Mouse (Mus musculus): ENCODE data around the gene Mtr. TPM values are rescaled to one million over a fixed set of nuclear protein-coding genes. Genes with fewer than 3 reads are reported as not detected.

Gene Mtr
- polyA plus RNA-seq, 1 experiment = 8.4 TPM

DNA sequence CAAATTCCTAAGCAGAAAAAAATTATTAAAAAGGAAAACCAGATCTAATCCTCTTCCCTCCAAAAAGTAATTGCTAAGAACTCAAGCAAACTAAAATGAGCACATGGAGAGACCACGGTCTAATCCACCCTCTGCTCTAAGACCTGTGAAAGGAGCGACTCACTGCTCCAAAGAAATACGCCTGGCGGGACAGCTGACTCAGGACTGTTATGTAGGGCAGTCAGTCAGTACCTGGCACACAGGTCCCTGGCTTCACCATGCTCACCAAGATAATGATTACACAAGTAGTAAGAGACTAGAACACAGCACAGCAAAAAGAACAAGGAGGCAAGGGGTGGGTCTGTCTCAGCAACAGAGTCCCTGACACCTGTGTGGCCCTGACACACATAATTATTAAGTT lies 29.7 kb downstream of the Mtr start:
- no peak for DNase-seq
- Histone ChIP-seq H3K4me3 (replicated peaks; ENCODE audit: insufficient read depth, low read depth, low read length) (no peak overlapping the region), H3K4me1 (ENCODE audit: control insufficient read depth, insufficient read depth, low read length) (no peaks in the 10 kb centered on the region), H3K27me3 (ENCODE audit: control insufficient read depth, insufficient read depth, low read length) (no peaks in the 10 kb centered on the region), H3K27ac (ENCODE audit: insufficient read depth, low read length) (no peak overlapping the region)
- TF ChIP-seq POLR2A (IDR thresholded peaks at IDR 0.05; ENCODE audit: borderline replicate concordance, insufficient read depth, low read length) = no peak
- no peak for TF ChIP-seq CTCF (IDR thresholded peaks at IDR 0.05; ENCODE audit: borderline replicate concordance, insufficient read depth, low read depth, low read length)
- WGBS = 89% methylated on average over 4 of the region's 4 CpGs

DNA sequence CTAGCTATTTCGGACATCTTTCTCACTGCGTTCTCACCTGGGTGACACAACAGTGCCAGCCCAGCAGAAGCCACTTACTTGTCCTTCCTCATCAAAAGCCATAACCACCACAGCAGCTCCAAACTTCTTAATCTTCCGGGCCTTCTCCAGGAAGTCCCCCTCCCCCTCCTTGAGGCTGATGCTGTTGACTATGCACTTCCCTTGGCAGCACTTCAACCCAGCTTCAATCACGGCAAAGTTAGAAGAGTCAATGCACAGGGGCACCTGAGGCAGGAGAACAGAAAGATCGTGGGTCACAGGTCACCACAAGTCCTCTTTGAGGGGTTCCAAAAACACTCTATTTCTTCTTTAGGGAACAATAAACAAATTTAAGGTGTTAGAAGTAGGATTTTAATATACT lies 30.3 kb downstream of the Mtr start:
- no peak for DNase-seq
- Histone ChIP-seq H3K4me3 (replicated peaks; ENCODE audit: insufficient read depth, low read depth, low read length) (no peak overlapping the region), H3K27me3 (ENCODE audit: control insufficient read depth, insufficient read depth, low read length) (no peaks in the 10 kb centered on the region), H3K4me1 (ENCODE audit: control insufficient read depth, insufficient read depth, low read length) (no peaks in the 10 kb centered on the region), H3K27ac (ENCODE audit: insufficient read depth, low read length) (no peak overlapping the region)
- 87% methylated on average over 5 of the region's 5 CpGs for WGBS
- TF ChIP-seq CTCF (IDR thresholded peaks at IDR 0.05; ENCODE audit: borderline replicate concordance, insufficient read depth, low read depth, low read length) (no peak), POLR2A (IDR thresholded peaks at IDR 0.05; ENCODE audit: borderline replicate concordance, insufficient read depth, low read length) (no peak)

DNA sequence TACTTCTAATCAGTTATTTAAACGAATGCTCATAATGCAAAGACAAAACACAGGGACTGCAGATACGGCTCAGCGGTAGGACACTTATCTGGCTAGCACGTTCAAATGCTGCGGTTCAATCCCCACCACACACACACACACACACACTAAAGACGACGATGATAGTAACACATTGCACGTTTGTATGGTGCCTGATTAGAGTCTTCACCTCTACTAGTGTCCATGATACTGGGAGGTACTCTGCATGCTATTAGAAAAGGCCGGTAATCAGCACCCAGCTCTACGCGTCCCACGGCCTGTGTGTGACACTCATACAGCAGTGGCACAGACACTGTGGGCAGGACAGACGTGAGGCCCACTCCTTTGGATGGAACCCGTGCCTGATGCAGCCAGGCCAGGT lies 39.3 kb downstream of the Mtr start:
- Histone ChIP-seq H3K4me1 (ENCODE audit: control insufficient read depth, insufficient read depth, low read length) (no peaks in the 10 kb centered on the region), H3K27me3 (ENCODE audit: control insufficient read depth, insufficient read depth, low read length) (no peaks in the 10 kb centered on the region), H3K4me3 (replicated peaks; ENCODE audit: insufficient read depth, low read depth, low read length) (no peak overlapping the region), H3K27ac (ENCODE audit: insufficient read depth, low read length) (no peak overlapping the region)
- no peak for DNase-seq
- TF ChIP-seq CTCF (IDR thresholded peaks at IDR 0.05; ENCODE audit: borderline replicate concordance, insufficient read depth, low read depth, low read length) = no peak
- no peak for TF ChIP-seq POLR2A (IDR thresholded peaks at IDR 0.05; ENCODE audit: borderline replicate concordance, insufficient read depth, low read length)
- WGBS = 96% methylated on average over 14 of the region's 14 CpGs

DNA sequence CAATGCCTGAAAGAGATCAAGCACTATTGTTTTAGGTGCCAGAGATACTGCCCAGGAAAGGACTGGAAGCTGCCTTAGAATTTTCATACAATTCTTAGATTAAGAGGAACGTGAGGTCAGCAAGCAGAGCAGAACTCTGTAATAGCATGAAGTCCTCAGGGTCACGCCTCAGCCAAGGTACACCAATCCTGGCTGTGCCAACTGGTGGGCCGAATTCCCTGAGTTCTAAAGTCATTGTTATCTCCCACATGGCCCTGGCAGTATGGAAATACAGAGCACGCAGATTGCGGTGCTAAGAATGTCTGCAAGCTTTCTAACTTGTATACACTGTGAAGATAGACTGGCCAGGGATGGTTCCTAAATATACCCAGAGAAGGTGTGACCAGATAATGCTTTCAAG lies 43.0 kb downstream of the Mtr start:
- 88% methylated on average over 5 of the region's 5 CpGs for WGBS
- no peak for DNase-seq
- no peak overlapping the region for H3K4me3 ChIP-seq (replicated peaks; ENCODE audit: insufficient read depth, low read depth, low read length)
- no peak overlapping the region for H3K27ac ChIP-seq (ENCODE audit: insufficient read depth, low read length)
- no peak for TF ChIP-seq POLR2A (IDR thresholded peaks at IDR 0.05; ENCODE audit: borderline replicate concordance, insufficient read depth, low read length)
- TF ChIP-seq CTCF (IDR thresholded peaks at IDR 0.05; ENCODE audit: borderline replicate concordance, insufficient read depth, low read depth, low read length) = no peak
- no peaks in the 10 kb centered on the region for H3K27me3 ChIP-seq (ENCODE audit: control insufficient read depth, insufficient read depth, low read length)
- no peaks in the 10 kb centered on the region for H3K4me1 ChIP-seq (ENCODE audit: control insufficient read depth, insufficient read depth, low read length)

DNA sequence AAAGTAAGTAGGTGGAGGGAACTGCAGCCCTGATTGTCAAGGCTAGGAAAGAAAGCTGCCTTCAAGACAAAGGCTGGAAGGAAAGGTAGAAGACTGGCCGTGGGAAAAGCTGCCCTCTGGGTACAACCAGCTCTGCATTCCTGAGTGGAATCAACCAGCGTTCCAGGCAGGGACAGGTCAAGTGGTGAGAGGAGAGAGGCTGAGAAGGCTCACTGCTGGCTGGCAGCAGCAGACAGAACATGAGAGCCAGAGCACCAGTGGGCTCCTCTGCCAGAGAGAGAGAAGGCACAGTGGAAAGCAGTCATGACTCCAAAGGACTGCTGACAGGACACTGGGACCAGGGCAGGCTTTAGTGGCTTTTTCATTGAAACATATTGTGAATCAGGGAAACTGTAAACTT lies 46.9 kb downstream of the Mtr start:
- WGBS = 76% methylated on average over 2 of the region's 2 CpGs
- Histone ChIP-seq H3K4me1 (ENCODE audit: control insufficient read depth, insufficient read depth, low read length) (no peaks in the 10 kb centered on the region), H3K4me3 (replicated peaks; ENCODE audit: insufficient read depth, low read depth, low read length) (no peak overlapping the region), H3K27ac (ENCODE audit: insufficient read depth, low read length) (no peak overlapping the region), H3K27me3 (ENCODE audit: control insufficient read depth, insufficient read depth, low read length) (no peaks in the 10 kb centered on the region)
- no peak for TF ChIP-seq CTCF (IDR thresholded peaks at IDR 0.05; ENCODE audit: borderline replicate concordance, insufficient read depth, low read depth, low read length)
- TF ChIP-seq POLR2A (IDR thresholded peaks at IDR 0.05; ENCODE audit: borderline replicate concordance, insufficient read depth, low read length) = no peak
- DNase-seq = no peak

DNA sequence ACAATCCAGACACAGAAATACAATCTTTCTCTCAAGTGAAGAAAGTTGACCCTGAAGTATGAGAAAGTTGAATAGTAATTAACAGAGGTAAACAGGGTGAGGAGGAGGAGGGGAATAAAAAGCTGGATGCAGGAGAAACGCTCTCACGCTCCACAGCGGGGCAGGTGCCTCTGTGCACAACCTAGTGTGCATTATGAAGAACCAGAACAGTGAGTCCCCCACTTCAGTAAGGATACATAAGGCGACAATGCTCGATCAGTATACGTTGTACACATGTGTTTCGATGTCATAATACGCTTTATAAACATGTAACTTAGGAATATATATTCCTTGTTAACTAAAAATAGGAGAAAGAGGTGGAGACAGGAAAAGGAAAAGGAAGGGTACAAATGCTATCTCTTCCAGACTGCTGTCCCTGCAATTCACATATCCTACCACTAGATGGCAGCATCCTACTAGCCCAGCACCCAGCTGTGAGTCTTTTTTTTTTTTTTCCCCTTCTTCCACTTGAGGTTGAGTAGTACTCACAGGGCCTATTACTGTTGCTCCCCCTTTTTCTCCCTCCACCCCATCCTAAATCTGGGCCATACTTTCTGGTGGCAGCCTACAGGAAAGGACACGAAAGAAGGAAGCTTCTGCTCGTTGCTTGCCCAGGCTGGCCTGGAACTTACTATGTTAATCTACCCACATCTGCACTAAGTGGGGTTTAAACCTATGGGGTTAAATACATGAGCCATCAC lies 47.7 kb downstream of the Mtr start:
- DNase-seq = peak in 1 of 2 experiments; percentile 35

DNA sequence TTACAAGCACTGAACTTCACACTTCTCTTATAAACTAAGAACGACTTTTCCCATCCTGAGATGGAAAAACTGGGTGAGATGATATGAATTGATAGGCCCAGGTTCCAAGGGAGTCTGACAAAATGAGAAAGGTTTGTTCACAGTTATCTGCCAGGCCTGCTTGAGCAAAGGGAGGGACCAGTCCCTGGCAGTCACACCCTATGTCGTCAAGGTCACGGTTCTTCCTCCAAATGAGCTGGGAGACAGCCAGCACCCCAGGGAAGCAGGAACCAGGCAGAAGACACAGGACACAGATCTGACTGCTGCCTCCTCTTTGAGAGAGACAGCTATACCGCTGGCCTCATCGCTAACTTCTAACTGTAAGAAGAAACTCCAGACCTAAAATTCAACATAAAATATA lies 57.5 kb downstream of the Mtr start:
- H3K27ac ChIP-seq (ENCODE audit: insufficient read depth, low read length) = no peak overlapping the region
- H3K4me3 ChIP-seq (replicated peaks; ENCODE audit: insufficient read depth, low read depth, low read length) = no peak overlapping the region
- peaks cover 18% of the 10 kb centered on the region for H3K4me1 ChIP-seq (ENCODE audit: control insufficient read depth, insufficient read depth, low read length)
- TF ChIP-seq POLR2A (IDR thresholded peaks at IDR 0.05; ENCODE audit: borderline replicate concordance, insufficient read depth, low read length) (no peak), CTCF (IDR thresholded peaks at IDR 0.05; ENCODE audit: borderline replicate concordance, insufficient read depth, low read depth, low read length) (no peak)
- 29% methylated on average over 5 of the region's 5 CpGs for WGBS
- DNase-seq = peak; percentile 24 to 42
- no peaks in the 10 kb centered on the region for H3K27me3 ChIP-seq (ENCODE audit: control insufficient read depth, insufficient read depth, low read length)

More for the DNA sequence above, 47.7 kb downstream of the Mtr start:
- no peak overlapping the region for H3K27ac ChIP-seq (ENCODE audit: insufficient read depth, low read length)
- WGBS = 86% methylated on average over 10 of the region's 10 CpGs
- no peak overlapping the region for H3K4me3 ChIP-seq (replicated peaks; ENCODE audit: insufficient read depth, low read depth, low read length)
- H3K27me3 ChIP-seq (ENCODE audit: control insufficient read depth, insufficient read depth, low read length) = no peaks in the 10 kb centered on the region
- no peaks in the 10 kb centered on the region for H3K4me1 ChIP-seq (ENCODE audit: control insufficient read depth, insufficient read depth, low read length)
- TF ChIP-seq POLR2A (IDR thresholded peaks at IDR 0.05; ENCODE audit: borderline replicate concordance, insufficient read depth, low read length) (no peak), CTCF (IDR thresholded peaks at IDR 0.05; ENCODE audit: borderline replicate concordance, insufficient read depth, low read depth, low read length) (peak; percentile 57; the same call in 1 of the 2 replicates)

DNA sequence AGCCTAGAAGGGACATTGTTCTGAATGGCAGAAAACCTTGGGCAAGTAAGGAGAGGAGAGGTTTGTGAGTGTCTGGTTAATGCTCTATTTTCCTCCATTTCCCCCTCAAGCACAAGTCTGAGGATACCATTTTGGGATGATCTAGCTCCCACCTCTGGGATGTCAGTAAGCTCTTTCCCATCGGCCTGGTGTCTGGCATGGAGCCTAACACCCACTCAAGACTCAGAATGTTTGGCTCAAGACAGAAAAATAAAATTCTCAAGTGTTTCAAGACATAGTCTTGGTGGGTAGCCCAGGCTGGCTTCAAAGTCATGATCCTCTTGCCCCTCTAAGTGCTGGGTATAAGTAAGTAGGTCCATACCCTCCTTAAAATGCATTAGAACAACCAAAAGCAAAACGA lies 59.4 kb downstream of the Mtr start:
- TF ChIP-seq POLR2A (IDR thresholded peaks at IDR 0.05; ENCODE audit: borderline replicate concordance, insufficient read depth, low read length) (no peak), CTCF (IDR thresholded peaks at IDR 0.05; ENCODE audit: borderline replicate concordance, insufficient read depth, low read depth, low read length) (no peak)
- 62% methylated on average over 2 of the region's 2 CpGs for WGBS
- Histone ChIP-seq H3K4me1 (ENCODE audit: control insufficient read depth, insufficient read depth, low read length) (peaks cover 18% of the 10 kb centered on the region), H3K27me3 (ENCODE audit: control insufficient read depth, insufficient read depth, low read length) (no peaks in the 10 kb centered on the region), H3K4me3 (replicated peaks; ENCODE audit: insufficient read depth, low read depth, low read length) (no peak overlapping the region), H3K27ac (ENCODE audit: insufficient read depth, low read length) (no peak overlapping the region)
- DNase-seq = no peak
